Mouse (Mus musculus): ENCODE data around the gene Olfr1321.

Olfr1321 gene

GRCm38 (mm10) chrX:49734959-49735358 lies at the start of gene Olfr1321:
Gene Olfr1321 (minus strand): TSS chrX:49735059.
- ATAC-seq (ENCODE audit: insufficient number of reproducible peaks, low FRiP score, low TSS enrichment), result no peak

GRCm38 (mm10) chrX:49770828-49771227 lies 36.0 kb upstream of the Olfr1321 start:
- no peak for ATAC-seq (ENCODE audit: insufficient number of reproducible peaks, low FRiP score, low TSS enrichment)

GRCm38 (mm10) chrX:49745192-49745591 lies 10.3 kb upstream of the Olfr1321 start:
- no peak for ATAC-seq (ENCODE audit: insufficient number of reproducible peaks, low FRiP score, low TSS enrichment)
